Mouse (Mus musculus): ENCODE data around the gene Adgra3. TPM values are rescaled to one million over a fixed set of nuclear protein-coding genes. Genes with fewer than 3 reads are reported as not detected.

Gene Adgra3
- 2.9 and 3.5 TPM in 2 replicates for polyA plus RNA-seq (2015; fragmentation: Nextera tagmentation; extraction: Ambion mirVana)

DNA sequence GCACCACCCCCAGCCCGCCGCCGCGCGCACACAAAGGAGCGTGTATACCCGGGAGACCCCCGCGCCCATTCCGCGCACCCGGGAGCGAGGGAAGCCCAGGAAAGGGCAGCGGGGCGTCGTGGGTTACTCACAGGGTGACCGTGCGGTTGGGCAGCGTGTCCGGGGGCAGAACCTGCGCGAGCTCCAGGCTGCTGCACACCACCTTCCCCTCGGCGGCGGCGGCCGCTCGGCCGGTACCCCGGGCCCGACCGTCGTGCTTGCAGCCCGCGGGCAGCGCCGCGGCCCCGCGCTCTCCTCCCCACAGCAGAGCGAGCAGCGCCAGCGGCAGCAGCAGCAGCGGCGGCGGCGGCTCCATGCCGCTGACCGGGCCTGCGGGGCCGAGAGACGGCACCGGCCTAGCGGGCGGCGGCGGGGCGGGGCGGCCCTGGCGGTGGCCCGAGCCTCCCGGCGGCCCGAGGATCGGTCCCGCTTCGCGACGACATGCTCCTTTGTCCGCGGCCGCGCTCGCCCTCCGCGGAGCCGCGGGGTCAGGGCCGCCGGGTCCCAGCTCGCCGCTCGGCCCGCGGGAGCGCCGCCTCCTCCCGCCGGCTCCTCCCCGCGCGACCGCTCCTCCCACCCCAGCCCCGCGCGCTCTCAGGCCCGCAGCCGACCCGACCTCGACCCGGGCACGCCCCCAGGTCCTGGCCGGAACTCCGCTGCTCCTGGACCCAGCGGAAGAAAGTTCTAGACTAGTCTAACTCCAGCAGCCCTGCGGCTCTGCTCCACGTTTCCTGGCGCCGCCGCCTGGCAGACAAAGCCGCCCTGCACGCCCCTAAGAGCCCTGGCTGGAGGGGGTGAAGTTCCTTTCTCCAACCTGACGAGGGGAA, at the start of gene Adgra3:
Adgra3 (minus strand) TSS at position 586 of the 866 bp plus-strand sequence.
- ATAC-seq (ENCODE audit: insufficient read depth): peak; percentile 96
- Histone ChIP-seq H3K4me2 (peak within 1 kb of the TSS; percentile 99), H3K27ac (replicated peaks) (peak within 1 kb of the TSS; percentile 61), H3K4me1 (replicated peaks) (peaks cover 22% of the 10 kb centered on the region), H3K9me3 (replicated peaks) (no peaks in the 10 kb centered on the region), H3K9ac (peak within 1 kb of the TSS; percentile 86), H3K4me3 (replicated peaks) (peak within 1 kb of the TSS; percentile 84), H3K36me3 (replicated peaks) (no peaks in the 10 kb centered on the region), H3K27me3 (peaks cover 30% of the 10 kb centered on the region)
- WGBS (ENCODE audit: insufficient replicate concordance): under 1% methylated on average over 105 of the region's 113 CpGs

DNA sequence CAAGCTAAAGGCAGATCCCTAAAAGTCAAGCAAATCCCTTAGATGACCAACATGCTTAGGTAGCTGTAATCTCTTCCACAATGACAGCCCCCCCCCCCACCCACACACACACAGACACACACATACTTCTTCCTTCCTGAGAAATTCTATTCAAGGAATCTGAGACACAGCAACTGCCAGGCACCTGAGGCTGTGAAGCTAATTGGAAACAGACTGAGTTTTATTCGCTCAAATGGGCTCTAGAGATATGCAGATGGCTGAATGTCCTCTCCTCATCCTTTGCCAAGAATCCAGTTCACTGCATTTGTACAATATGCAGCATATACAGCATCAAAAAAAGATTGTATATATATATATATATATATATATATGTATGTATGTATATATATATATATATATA, 24.6 kb upstream of the Adgra3 start:
- no peaks in the 10 kb centered on the region for H3K4me1 ChIP-seq (replicated peaks)
- no peaks in the 10 kb centered on the region for H3K9me3 ChIP-seq (replicated peaks)
- H3K27ac ChIP-seq (replicated peaks): no peak overlapping the region
- no peak overlapping the region for H3K9ac ChIP-seq
- WGBS (ENCODE audit: insufficient replicate concordance): 72% methylated on average over 1 of the region's 1 CpGs
- no peak overlapping the region for H3K4me2 ChIP-seq
- ATAC-seq (ENCODE audit: insufficient read depth): no peak
- no peak overlapping the region for H3K4me3 ChIP-seq (replicated peaks)
- H3K27me3 ChIP-seq: no peaks in the 10 kb centered on the region
- H3K36me3 ChIP-seq (replicated peaks): no peaks in the 10 kb centered on the region

DNA sequence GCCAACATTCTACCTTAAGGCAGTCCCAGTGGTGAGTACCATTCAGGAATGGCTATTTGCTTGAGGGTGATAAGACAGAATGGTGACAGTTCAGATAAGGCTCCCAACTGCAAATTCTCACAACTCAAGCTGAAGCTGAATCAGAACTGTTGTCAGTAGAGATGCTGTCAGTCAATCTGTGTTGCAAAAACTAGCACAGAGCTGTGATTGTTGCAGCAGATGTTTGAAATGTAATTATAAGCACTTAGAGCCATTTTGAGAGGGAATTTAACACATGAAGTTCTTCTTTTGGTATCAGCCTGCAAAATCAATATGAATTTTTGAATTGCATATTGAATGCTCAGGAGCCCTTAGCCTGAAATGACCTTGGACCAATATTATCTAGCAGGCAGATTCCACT, 15.4 kb upstream of the Adgra3 start:
- no peak for ATAC-seq (ENCODE audit: insufficient read depth)
- Histone ChIP-seq H3K9me3 (replicated peaks) (no peaks in the 10 kb centered on the region), H3K27ac (replicated peaks) (no peak overlapping the region)

GRCm38 (mm10) chr5:50064236-50064635, 5.4 kb upstream of the Adgra3 start:
- no peak overlapping the region for H3K4me2 ChIP-seq
- no peak for ATAC-seq (ENCODE audit: insufficient read depth)
- no peak overlapping the region for H3K27ac ChIP-seq (replicated peaks)
- peaks cover 5% of the 10 kb centered on the region for H3K4me1 ChIP-seq (replicated peaks)
- H3K9me3 ChIP-seq (replicated peaks): no peaks in the 10 kb centered on the region
- no peak overlapping the region for H3K4me3 ChIP-seq (replicated peaks)
- peaks cover 5% of the 10 kb centered on the region; the same call in 1 of the 2 replicates for H3K27me3 ChIP-seq
- WGBS (ENCODE audit: insufficient replicate concordance): 59% methylated on average over 3 of the region's 3 CpGs
- no peaks in the 10 kb centered on the region for H3K36me3 ChIP-seq (replicated peaks)
- H3K9ac ChIP-seq: no peak overlapping the region

More for the DNA sequence above, 15.4 kb upstream of the Adgra3 start:
- H3K4me2 ChIP-seq: no peak overlapping the region
- H3K27me3 ChIP-seq: no peaks in the 10 kb centered on the region
- no peak overlapping the region for H3K9ac ChIP-seq
- H3K4me3 ChIP-seq (replicated peaks): no peak overlapping the region
- H3K4me1 ChIP-seq (replicated peaks): no peaks in the 10 kb centered on the region
- no peaks in the 10 kb centered on the region for H3K36me3 ChIP-seq (replicated peaks)

GRCm38 (mm10) chr5:50059586-50059985, 780 bp upstream of the Adgra3 start:
- Histone ChIP-seq H3K36me3 (replicated peaks) (no peaks in the 10 kb centered on the region), H3K4me1 (replicated peaks) (peaks cover 22% of the 10 kb centered on the region), H3K9ac (no peak overlapping the region), H3K4me3 (replicated peaks) (peak overlapping the region; percentile 84), H3K4me2 (peak overlapping the region; percentile 99), H3K9me3 (replicated peaks) (no peaks in the 10 kb centered on the region), H3K27me3 (peaks cover 30% of the 10 kb centered on the region), H3K27ac (replicated peaks) (no peak overlapping the region)
- 80% methylated on average over 7 of the region's 7 CpGs for WGBS (ENCODE audit: insufficient replicate concordance)
- no peak for ATAC-seq (ENCODE audit: insufficient read depth)

DNA sequence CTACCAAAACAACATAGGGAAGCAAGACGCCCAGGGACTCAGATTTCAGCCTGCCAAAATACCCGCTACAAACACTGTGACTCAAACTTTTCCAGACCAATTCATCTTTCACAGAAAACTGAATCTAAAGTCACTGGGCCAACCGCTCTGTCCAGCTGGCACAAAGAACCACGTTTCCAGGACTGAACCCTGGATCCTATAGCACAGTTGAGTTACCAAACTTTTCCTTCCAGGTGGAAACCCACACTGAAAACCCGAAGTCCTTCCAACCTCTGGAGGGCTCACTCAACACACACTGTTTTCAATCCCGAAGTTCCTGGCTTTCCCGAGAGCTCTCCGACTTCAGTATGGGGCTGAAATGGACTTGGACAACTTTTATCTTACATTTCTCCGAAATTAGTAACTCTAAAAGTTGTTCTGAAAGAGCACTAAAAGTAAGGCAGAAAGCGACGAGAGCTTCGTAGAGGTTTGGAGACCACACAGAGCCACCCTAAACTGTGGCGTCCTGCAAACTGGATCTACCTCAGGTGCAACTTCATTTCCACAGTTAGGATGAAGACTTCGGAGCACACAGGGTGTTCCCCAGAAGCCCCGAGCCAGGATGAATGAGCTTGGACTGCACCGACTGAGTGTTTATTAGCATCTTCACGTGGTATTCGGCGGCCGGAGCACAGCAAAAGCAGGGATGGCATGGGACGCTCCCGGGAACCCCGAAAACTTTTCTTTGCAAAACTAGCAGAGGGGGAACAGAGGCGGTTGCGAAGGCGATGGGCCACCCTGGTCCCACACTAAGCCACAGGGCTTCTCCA, 990 bp downstream of the Adgra3 start:
- Histone ChIP-seq H3K4me1 (replicated peaks) (peaks cover 22% of the 10 kb centered on the region), H3K9ac (peak overlapping the region; percentile 86), H3K36me3 (replicated peaks) (no peaks in the 10 kb centered on the region), H3K4me2 (peak overlapping the region; percentile 99), H3K9me3 (replicated peaks) (no peaks in the 10 kb centered on the region), H3K4me3 (replicated peaks) (peak overlapping the region; percentile 84), H3K27ac (replicated peaks) (no peak overlapping the region), H3K27me3 (peaks cover 30% of the 10 kb centered on the region)
- peak; percentile 4; the same call in 1 of the 2 replicates for ATAC-seq (ENCODE audit: insufficient read depth)
- 7% methylated on average over 26 of the region's 26 CpGs for WGBS (ENCODE audit: insufficient replicate concordance)

DNA sequence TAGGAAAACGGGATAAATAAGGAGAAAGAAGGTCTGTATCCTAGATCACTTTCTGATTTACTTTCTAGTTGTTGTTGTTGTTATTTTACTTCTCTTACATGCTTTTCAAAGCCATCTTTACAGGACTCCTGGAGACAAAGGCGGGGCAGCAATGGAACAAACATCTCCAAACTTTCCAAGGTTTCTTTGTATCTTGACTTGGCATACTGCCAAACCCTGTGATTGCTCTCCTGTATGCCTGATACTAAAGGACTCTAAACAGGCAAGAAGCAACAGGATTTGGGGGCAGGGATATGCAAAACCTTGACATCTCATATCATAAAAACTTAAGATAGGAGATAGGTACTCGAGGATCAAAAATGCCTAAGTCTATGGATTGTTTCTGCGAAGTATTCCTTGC, 6.3 kb downstream of the Adgra3 start:
- no peak for ATAC-seq (ENCODE audit: insufficient read depth)
- peaks cover 13% of the 10 kb centered on the region; the same call in 1 of the 2 replicates for H3K4me1 ChIP-seq (replicated peaks)
- 65% methylated on average over 4 of the region's 4 CpGs for WGBS (ENCODE audit: insufficient replicate concordance)

DNA sequence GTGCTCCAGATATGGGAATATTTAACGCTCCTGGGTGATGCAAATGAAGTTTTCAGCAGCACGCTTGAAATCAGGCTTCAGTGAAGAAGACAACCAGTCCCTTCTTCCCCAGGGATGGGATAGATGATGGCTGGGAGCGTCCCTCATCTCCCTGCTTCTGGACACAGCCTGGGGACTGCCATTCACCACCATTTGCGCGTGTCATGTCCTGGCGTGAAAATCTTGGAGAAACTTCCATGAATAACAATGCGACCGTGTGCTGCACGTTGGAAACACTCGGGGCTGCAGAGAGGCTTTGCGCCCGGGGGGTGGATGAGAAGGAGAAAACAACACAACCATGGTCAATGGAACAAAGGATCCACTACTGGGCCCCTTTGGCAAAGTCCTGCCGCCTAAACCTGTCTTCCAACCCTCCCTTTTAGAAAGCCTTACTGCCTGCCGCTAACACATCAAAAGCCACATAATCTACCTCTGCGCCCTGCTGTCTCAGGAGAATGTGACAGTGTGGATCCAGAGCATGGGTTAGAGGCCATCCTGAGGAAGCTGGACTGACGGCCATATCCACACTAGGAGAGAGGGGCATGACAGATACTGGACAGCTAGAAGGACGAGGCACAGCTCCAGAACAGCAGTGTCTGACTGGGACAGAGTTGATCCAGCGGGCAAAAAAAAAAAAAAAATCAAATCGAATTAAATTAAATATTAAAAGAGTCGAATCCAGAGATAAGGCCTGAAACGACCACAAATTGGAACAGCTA, 8.0 kb downstream of the Adgra3 start:
- Histone ChIP-seq H3K9me3 (replicated peaks) (no peaks in the 10 kb centered on the region), H3K27ac (replicated peaks) (no peak overlapping the region), H3K4me1 (replicated peaks) (peaks cover 9% of the 10 kb centered on the region; the same call in 1 of the 2 replicates), H3K4me3 (replicated peaks) (no peak overlapping the region), H3K4me2 (no peak overlapping the region), H3K36me3 (replicated peaks) (no peaks in the 10 kb centered on the region), H3K9ac (no peak overlapping the region), H3K27me3 (no peaks in the 10 kb centered on the region)
- 77% methylated on average over 21 of the region's 21 CpGs for WGBS (ENCODE audit: insufficient replicate concordance)
- no peak for ATAC-seq (ENCODE audit: insufficient read depth)

More for the DNA sequence above, 6.3 kb downstream of the Adgra3 start:
- Histone ChIP-seq H3K27ac (replicated peaks) (no peak overlapping the region), H3K9ac (no peak overlapping the region), H3K4me2 (no peak overlapping the region), H3K4me3 (replicated peaks) (no peak overlapping the region), H3K36me3 (replicated peaks) (no peaks in the 10 kb centered on the region), H3K27me3 (peaks cover 7% of the 10 kb centered on the region), H3K9me3 (replicated peaks) (no peaks in the 10 kb centered on the region)

- 57% methylated on average over 3 of the region's 3 CpGs for WGBS (ENCODE audit: insufficient replicate concordance)
- Histone ChIP-seq H3K4me2 (no peak overlapping the region), H3K4me3 (replicated peaks) (no peak overlapping the region), H3K36me3 (replicated peaks) (no peaks in the 10 kb centered on the region), H3K4me1 (replicated peaks) (peaks cover 9% of the 10 kb centered on the region; the same call in 1 of the 2 replicates), H3K27ac (replicated peaks) (no peak overlapping the region), H3K27me3 (no peaks in the 10 kb centered on the region), H3K9me3 (replicated peaks) (no peaks in the 10 kb centered on the region), H3K9ac (no peak overlapping the region)
- ATAC-seq (ENCODE audit: insufficient read depth): no peak
Measured at GRCm38 (mm10) chr5:50050037-50050436, 8.8 kb downstream of the Adgra3 start.

- Histone ChIP-seq H3K4me3 (replicated peaks) (no peak overlapping the region), H3K9ac (no peak overlapping the region), H3K9me3 (replicated peaks) (no peaks in the 10 kb centered on the region), H3K4me1 (replicated peaks) (peaks cover 9% of the 10 kb centered on the region; the same call in 1 of the 2 replicates), H3K27ac (replicated peaks) (no peak overlapping the region), H3K4me2 (no peak overlapping the region), H3K27me3 (no peaks in the 10 kb centered on the region), H3K36me3 (replicated peaks) (no peaks in the 10 kb centered on the region)
- no peak for ATAC-seq (ENCODE audit: insufficient read depth)
- WGBS (ENCODE audit: insufficient replicate concordance): 75% methylated on average over 8 of the region's 8 CpGs
Measured at GRCm38 (mm10) chr5:50049506-50049905, 9.3 kb downstream of the Adgra3 start.

Data from liver, embryonic 15.5 days (tissue).